Mouse (Mus musculus) thymus, adult 2 months (tissue): ENCODE data around the gene Plxnc1.

Experiments
- CTCF ChIP-seq: fragments of 200-500 bp; IDR thresholded peaks from 2 replicates; pipeline ENCODE4 v1.5.1; 2012; ENCODE audit warnings: mild to moderate bottlenecking, control low read depth, low read length, moderate library complexity, borderline replicate concordance; ENCODE audit not compliant: control insufficient read depth, poor library complexity, insufficient read depth; ENCODE audit errors: extremely low read depth
- POLR2A ChIP-seq: fragments of 200-500 bp; IDR thresholded peaks from 2 replicates; pipeline ENCODE4 v1.6.1; 2012; ENCODE audit warnings: mild to moderate bottlenecking, low read length, control low read depth, moderate library complexity; ENCODE audit not compliant: control insufficient read depth, poor library complexity, insufficient read depth; ENCODE audit errors: extremely low read depth

- TF ChIP-seq CTCF (no peak), POLR2A (no peak)
These were observed 3.5 kb upstream of the Plxnc1 start for GRCm38 (mm10) chr10:94947915-94948675.
